Mouse (Mus musculus) adipocyte (in vitro differentiated cells): ENCODE measurements around the gene Gfpt1.

Experiments
- DNase-seq: peaks from one replicate; pipeline ENCODE4 v3.0.0-alpha.2; 2016; ENCODE audit warnings: low spot score

The Gfpt1 gene

GRCm38 (mm10) chr6:87101281-87101954 is 58.8 kb downstream of the Gfpt1 start:
- DNase-seq, result peak; percentile 94

DNA sequence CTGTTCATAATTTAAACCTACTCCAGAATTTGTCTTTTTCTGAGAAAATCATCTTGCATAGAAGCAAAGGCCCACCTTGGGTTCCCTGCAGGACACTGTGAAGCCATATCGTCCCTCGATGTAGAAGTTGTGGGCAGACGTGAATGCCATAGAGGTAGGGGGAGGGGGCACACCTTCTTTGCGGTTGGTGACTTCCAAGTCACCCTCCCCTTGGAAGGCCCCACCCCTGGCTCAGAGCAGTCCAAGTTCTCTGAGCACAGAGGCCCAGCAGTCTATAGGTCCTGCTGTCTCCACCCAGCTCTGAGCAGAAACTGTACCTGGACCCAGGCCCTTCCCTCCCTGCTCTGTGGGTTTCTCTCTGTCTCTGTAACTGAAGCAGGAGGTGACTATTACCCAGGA is 59.3 kb downstream of the Gfpt1 start:
- DNase-seq, result no peak

DNA sequence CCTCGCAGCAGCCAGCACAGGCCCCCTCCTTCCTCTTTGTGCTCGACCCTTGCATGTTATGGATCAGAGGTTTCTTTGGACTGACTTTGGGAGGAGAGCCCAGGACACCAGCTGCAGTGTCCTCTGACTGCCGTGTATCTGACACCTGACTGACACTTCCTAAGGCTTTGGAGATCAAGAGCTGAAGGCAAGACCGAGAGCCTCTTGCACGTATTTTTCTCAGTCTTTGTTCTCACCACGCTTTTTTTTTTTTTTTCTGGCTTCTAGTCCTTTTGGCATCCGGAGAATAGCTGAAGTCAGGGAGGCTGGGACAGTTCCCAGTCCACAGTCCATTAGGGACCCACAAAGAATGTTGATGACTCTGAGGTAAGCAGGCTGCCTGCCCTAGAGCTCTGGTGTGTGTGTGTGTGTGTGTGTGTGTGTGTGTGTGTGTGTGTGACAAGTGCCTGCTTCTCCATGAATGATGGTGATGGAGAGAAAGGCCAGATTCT is 59.8 kb downstream of the Gfpt1 start:
- peak; percentile 80 for DNase-seq

DNA sequence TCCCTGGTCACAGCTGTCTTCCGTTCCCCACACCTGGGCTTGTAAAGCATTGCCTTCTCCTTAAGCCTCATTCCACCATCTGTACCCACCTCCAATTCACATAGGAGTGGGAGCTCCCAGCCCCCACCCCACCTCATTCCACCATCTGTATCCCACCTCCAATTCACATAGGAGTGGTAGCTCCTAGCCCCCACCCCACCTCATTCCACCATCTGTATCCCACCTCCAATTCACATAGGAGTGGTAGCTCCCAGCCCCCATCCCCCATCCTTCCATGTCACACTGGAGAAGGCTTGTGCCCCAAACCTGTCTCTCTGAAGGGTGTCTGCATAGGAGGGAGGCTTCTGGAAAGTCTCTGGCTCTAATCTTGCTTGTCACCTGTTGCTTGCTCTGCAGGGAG is 60.7 kb downstream of the Gfpt1 start:
- no peak for DNase-seq

GRCm38 (mm10) chr6:87104123-87104796 is 61.6 kb downstream of the Gfpt1 start, which contains the start of gene D6Ertd527e:
Gene D6Ertd527e, plus strand, starts transcription at chr6:87104746.
- no peak for DNase-seq

GRCm38 (mm10) chr6:87111493-87111892 is 68.8 kb downstream of the Gfpt1 start:
- no peak for DNase-seq

GRCm38 (mm10) chr6:87112125-87112524 is 69.5 kb downstream of the Gfpt1 start:
- DNase-seq, result no peak

DNA sequence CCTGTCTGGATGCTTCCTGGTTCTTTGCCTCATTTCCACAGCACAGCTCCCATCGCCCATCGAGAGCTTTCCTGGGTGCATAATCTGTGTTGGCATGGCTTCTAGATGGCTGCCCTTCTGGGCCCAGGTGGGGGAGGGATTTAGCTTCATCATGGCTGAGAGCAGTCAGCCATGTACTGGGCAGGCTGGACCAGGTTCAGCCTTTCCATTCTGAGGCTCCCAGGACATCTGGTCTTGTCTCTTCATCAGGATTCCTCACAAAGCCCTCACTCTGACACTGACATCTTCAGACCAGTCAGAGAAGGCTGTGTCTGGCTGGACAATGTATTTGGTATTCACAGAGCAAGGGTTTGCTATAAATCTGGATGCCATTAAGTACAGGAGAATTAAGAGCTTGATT is 73.3 kb downstream of the Gfpt1 start:
- no peak for DNase-seq

GRCm38 (mm10) chr6:87116596-87116995 is 74.0 kb downstream of the Gfpt1 start:
- no peak for DNase-seq

- no peak for DNase-seq
Observed at GRCm38 (mm10) chr6:87119066-87119837, 76.6 kb downstream of the Gfpt1 start.

- DNase-seq, result no peak
Observed at GRCm38 (mm10) chr6:87119975-87120374, 77.3 kb downstream of the Gfpt1 start.

GRCm38 (mm10) chr6:87120661-87121060 is 78.0 kb downstream of the Gfpt1 start:
- DNase-seq, result no peak

DNA sequence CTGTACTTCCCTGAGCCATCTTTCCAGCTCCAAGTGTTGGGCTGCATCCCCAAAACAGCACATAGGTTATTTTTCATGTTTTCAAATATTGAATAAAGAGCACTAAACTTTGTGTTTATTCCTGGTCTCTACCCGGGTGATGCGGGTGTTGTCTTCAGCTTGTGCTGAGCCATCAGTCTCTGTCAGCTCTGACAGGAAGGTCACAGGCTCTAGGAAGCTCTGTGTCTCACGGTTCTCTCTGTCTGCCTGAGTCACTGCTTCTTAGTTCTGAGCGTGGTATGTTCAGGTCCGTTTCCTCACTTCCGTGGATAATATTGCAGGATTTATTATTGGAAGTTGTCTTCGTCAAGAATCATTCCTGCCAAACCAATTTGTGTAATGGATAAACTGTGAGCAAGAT is 79.3 kb downstream of the Gfpt1 start:
- DNase-seq, result no peak

DNA sequence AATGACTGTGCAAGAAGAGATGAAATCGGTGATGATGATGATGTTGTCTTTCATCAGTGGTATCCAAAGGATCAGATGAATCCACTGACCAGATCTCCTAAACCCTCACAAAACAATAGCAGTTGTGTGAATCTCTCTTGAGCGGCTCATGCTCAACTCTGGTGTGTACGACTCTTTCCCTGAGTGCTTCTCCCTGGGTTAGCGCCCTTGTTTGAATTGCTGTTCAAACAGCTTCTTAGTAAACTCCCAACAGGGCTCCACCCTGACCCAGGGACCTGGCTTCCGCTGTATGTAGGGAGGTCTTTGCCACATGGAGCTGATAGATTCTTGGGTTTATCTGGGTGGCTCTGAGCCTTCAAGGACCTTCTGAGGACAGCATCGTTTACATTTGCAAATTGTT is 80.8 kb downstream of the Gfpt1 start:
- DNase-seq, result no peak

GRCm38 (mm10) chr6:87123973-87124372 is 81.3 kb downstream of the Gfpt1 start:
- no peak for DNase-seq

- peak; percentile 9 for DNase-seq
Observed at GRCm38 (mm10) chr6:87127049-87127753, 84.6 kb downstream of the Gfpt1 start.

DNA sequence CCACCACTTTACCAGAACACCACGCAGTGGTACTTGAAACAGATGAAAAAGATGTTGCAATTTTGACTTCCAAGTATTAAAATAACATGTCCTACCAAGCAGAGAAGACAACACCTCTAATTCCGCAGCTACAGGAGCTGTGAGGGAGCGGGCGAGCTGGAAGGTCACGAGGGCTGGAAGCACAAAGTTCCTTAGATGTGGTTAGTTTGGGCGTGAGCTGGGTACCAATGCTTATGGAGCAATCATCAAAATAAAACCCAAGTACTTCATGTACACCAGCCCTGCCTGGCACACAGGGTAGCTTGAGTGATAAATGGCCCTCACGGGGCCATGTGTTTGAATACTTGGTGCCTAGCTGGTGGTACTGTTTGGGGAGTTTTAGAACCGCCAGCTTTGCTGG is 87.2 kb downstream of the Gfpt1 start:
- DNase-seq, result peak; percentile 17

DNA sequence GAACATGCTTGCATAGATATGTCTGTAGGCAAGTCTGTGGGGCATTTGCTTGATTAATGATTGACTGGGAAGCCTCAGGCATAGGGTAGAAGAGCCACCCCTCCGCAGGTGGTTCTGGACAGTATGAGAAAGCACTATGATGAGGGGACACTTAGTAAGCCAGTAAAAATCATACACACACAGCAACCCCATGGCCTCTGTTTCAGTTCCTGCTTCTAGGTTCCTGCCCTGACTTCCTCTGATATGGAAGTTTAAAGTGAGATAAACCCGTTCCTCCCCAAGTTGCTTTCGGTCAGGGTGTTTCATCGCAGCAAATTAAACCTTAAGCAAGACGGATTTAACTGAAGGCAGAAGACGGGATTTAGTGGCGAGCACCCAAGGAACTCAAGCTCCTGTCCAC is 88.0 kb downstream of the Gfpt1 start:
- no peak for DNase-seq

DNA sequence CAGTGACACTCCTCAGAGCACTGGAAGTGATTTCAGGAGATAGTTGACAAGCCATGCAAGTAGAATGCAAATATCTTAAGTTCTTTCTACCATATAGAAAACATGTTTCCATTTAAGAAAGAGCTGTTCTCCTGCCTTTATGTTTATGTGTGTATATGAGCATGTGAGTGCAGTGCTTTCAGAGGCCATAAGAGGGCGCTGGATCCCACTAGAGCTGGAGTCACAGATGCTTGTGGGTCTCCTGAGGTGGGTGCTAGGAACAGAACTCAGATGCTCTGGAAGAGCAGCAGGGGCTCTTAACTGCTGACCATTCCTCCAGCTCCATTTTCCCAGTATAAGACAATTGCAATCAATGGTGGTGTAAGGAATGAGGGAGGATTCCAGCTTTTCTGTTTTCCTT is 88.4 kb downstream of the Gfpt1 start:
- no peak for DNase-seq

DNA sequence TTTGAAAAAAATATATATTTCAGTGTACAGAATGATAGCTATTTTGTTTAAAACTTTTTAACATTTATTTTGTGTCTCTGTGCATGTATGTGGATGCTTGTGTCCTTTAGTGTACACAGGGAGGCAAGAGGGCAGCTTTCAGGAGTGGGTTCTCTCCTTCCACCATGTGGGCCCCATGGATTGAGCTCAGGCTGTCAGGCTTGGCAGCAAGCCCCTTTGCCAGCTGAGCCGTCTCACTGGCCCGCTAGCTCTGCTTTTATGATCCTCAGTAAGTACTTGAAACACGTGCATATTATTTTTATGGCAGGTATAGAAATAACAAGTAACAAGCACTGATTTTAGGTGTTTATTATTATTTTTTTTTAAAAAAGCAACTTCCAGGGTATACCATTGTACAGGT is 90.9 kb downstream of the Gfpt1 start:
- DNase-seq, result no peak

DNA sequence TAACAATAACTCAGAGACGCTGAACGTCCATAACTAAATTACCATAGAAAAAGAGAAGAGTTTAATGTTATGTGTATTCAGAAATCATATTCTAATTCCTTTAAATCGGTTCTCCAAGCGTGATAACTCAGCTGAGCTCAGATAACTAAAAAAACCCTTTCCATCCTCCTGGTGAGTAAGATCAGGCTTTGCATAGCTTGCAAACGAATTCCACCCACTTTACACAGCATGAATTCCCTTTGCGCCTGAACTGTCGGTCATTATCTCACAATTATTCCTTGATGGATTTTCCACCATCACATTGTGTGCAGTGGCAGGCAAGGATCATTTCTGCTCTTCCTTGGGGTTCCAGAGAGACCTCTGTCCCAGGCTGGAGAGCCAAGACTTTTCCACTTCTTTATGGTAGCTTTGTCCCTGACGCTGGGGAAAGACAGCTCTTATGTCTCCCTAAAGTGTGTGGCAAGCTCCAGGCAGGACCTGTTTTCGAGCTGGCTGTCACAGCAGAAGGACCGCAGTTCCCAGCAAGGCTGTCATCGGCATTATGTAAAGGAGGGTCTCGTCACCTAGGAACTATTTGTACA is 91.4 kb downstream of the Gfpt1 start:
- no peak for DNase-seq

GRCm38 (mm10) chr6:87138479-87138878 is 95.8 kb downstream of the Gfpt1 start:
- DNase-seq, result no peak
